10 mouse cellular contexts compared by ENCODE assay signal in genomic region chr5:53346028-53346427, GRCm38 (mm10).
A peak's percentile ranks its signal among the peaks of the same experiment; 100 is the strongest.
DNase-seq lines count a peak whose midpoint lies in the region; ATAC-seq and TF ChIP-seq lines count a peak whose summit lies in the region.
"Had no signal": no experiment of that assay in that cellular context is flagged by ENCODE, and none has a peak within 500 bp of the region (broad histone marks: within the 10 kb centered on the region; RNA-seq: fewer than 3 reads in every experiment).

No protein-coding gene starts in this region.

- H3K36me3 ChIP-seq in kidney, adult 2 months (ENCODE audit: control insufficient read depth, insufficient read depth, low read length) = no peaks in the 10 kb centered on the region
- no peaks in the 10 kb centered on the region for H3K36me3 ChIP-seq in stomach, embryonic 16.5 days (ENCODE audit: control insufficient read depth, insufficient read depth, low read length)
- H3K36me3 ChIP-seq: midbrain, embryonic 12.5 days had no signal

- no peaks in the 10 kb centered on the region for H3K27me3 ChIP-seq in kidney, adult 2 months (replicated peaks; ENCODE audit: control insufficient read depth, insufficient read depth, low read length)
- H3K27me3 ChIP-seq in stomach, embryonic 16.5 days (ENCODE audit: control insufficient read depth, insufficient read depth, low read length) = no peaks in the 10 kb centered on the region
- H3K27me3 ChIP-seq: midbrain, embryonic 12.5 days had no signal

- H3K27ac ChIP-seq in kidney, adult 2 months (ENCODE audit: insufficient read depth, low read depth, low read length) = no peak overlapping the region
- no peak overlapping the region for H3K27ac ChIP-seq in stomach, embryonic 16.5 days (ENCODE audit: low read length)
- H3K27ac ChIP-seq: midbrain, embryonic 12.5 days had no signal

- TF ChIP-seq CTCF in kidney, adult 2 months (conservative IDR thresholded peaks at IDR 0.05; ENCODE audit: insufficient read depth, insufficient read length, low read depth, low read length) = no peak
- no peak for TF ChIP-seq CTCF in lung, adult 2 months (IDR thresholded peaks at IDR 0.05; ENCODE audit: insufficient read depth, low read length)

- no peak overlapping the region for H3K4me2 ChIP-seq in stomach, embryonic 16.5 days (ENCODE audit: low read depth, low read length)
- H3K4me2 ChIP-seq: liver, embryonic 11.5 days; midbrain, embryonic 12.5 days had no signal

- TF ChIP-seq POLR2A in kidney, adult 2 months (IDR thresholded peaks at IDR 0.05; ENCODE audit: low read depth, low read length) = no peak
- no peak for TF ChIP-seq POLR2A in lung, adult 2 months (IDR thresholded peaks at IDR 0.05; ENCODE audit: borderline replicate concordance, extremely low read depth, low read depth, low read length)

- H3K4me1 ChIP-seq in kidney, adult 2 months (ENCODE audit: control insufficient read depth, insufficient read depth, low read length) = no peaks in the 10 kb centered on the region
- no peaks in the 10 kb centered on the region; the same call in 1 of the 2 replicates for H3K4me1 ChIP-seq in lung, adult 2 months (ENCODE audit: control insufficient read depth, insufficient read depth, low read length)
- peaks cover 13% of the 10 kb centered on the region for H3K4me1 ChIP-seq in stomach, embryonic 16.5 days (ENCODE audit: control insufficient read depth, insufficient read depth, low read length)
- H3K4me1 ChIP-seq: midbrain, embryonic 12.5 days had no signal

- no peak overlapping the region for H3K4me3 ChIP-seq in kidney, adult 2 months (ENCODE audit: insufficient read depth, low read depth, low read length)
- no peak overlapping the region for H3K4me3 ChIP-seq in lung, adult 2 months (replicated peaks; ENCODE audit: extremely low read depth, low read depth, low read length)
- H3K4me3 ChIP-seq in stomach, embryonic 16.5 days (replicated peaks; ENCODE audit: low read length) = no peak overlapping the region
- H3K4me3 ChIP-seq: midbrain, embryonic 12.5 days had no signal

- 49% methylated on average over 8 of the region's 8 CpGs for WGBS in kidney, adult 2 months
- 32% methylated on average over 8 of the region's 8 CpGs for WGBS in lung, adult 2 months
- 35% methylated on average over 8 of the region's 8 CpGs for WGBS in stomach, embryonic 16.5 days

- ATAC-seq in stomach, embryonic 16.5 days (ENCODE audit: insufficient read depth, low FRiP score) = peak; percentile 17; the same call in 1 of the 2 replicates
- no peak for ATAC-seq in monocyte, adult 5-6 weeks (replicated peaks; ENCODE audit: insufficient number of reproducible peaks, low FRiP score, low TSS enrichment, poor library complexity, severe bottlenecking)

- peak; percentile 27 for DNase-seq in kidney, adult 11 months
- no peak for DNase-seq in kidney, adult 2 months
- peak; percentile 25 for DNase-seq in adipocyte (ENCODE audit: low spot score)
- peak; percentile 29 for DNase-seq in lung, adult 2 months
- no peak for DNase-seq in layer of hippocampus, postnatal 36 days
- no peak for DNase-seq in layer of hippocampus, postnatal 25 days (ENCODE audit: extremely low spot score in 1 of 2, low spot score in 1 of 2)

- no peaks in the 10 kb centered on the region for H3K9me3 ChIP-seq in stomach, embryonic 16.5 days (replicated peaks; ENCODE audit: control insufficient read depth, low read length)
- H3K9me3 ChIP-seq: midbrain, embryonic 12.5 days had no signal

- no peak overlapping the region for H3K9ac ChIP-seq in stomach, embryonic 16.5 days (ENCODE audit: low read length)
- H3K9ac ChIP-seq: midbrain, embryonic 12.5 days had no signal

Comparison
In these comparisons a context has a peak if more than half of its experiments do, and no peak if none do; other contexts are left out.
1. DNase-seq: peak in kidney, adult 11 months (single experiment), adipocyte (single experiment) and lung, adult 2 months (single experiment); none in kidney, adult 2 months (single experiment), layer of hippocampus, postnatal 36 days (0 of 2) and layer of hippocampus, postnatal 25 days (0 of 2).